Mouse (Mus musculus) small intestine, adult 2 months (tissue): ENCODE results near the gene Snx20.
"Not testable (repeated sequence)": the region's sequence is repeated elsewhere in the genome, so short reads cannot be mapped to it uniquely, and the experiment has no call there.

Experiments
- CTCF ChIP-seq: fragments of 200-500 bp; IDR thresholded peaks from 2 replicates; pipeline ENCODE4 v1.5.1; 2012; ENCODE audit warnings: low read depth, mild to moderate bottlenecking, control low read depth, inconsistent platforms, low read length, moderate library complexity, mixed read lengths; ENCODE audit not compliant: insufficient replicate concordance, insufficient read length; ENCODE audit errors: extremely low read depth
- POLR2A ChIP-seq: fragments of 200-500 bp; IDR thresholded peaks from 2 replicates; pipeline ENCODE4 v1.6.1; 2012; ENCODE audit warnings: low read depth, mild to moderate bottlenecking, control low read depth, inconsistent platforms, low read length, moderate library complexity

DNA sequence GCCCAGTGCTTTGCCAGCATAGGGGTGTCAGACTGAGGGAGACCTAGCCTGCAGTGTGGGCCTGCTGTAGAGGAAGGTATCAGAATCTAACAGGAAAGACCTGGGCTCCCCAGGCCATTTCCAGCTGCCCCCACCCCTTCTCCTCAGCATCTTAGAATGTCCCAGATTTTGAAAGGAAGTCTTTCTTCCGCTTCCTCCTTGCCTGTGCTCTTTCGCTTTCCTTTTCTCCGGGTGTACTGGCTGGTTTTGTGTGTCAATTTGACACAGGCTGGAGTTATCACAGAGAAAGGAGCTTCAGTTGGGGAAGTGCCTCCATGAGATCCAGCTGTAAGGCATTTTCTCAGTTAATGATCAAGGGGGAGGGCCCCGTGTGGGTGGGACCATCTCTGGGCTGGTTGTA, 15.2 kb upstream of the Snx20 start:
- not testable (repeated sequence) for TF ChIP-seq CTCF, POLR2A
